Mouse (Mus musculus) kidney, postnatal 0 days (tissue): ENCODE measurements around the gene Spdye4c. TPM values are rescaled to one million over a fixed set of nuclear protein-coding genes. Genes with fewer than 3 reads are reported as not detected.
A peak's percentile ranks its signal among the peaks of the same experiment; 100 is the strongest.

Experiments
- ATAC-seq: fragments of 200-750 bp; cut with Nextera tagmentation; replicated peaks from 2 replicates; pipeline ENCODE4 v1.8.0; 2017; ENCODE audit warnings: low read depth, moderate number of reproducible peaks, moderate TSS enrichment, moderate library complexity; ENCODE audit not compliant: low FRiP score
- DNase-seq: peaks from one replicate; pipeline ENCODE4 v3.0.0-alpha.2; 2016; ENCODE audit warnings: low spot score
- H3K27ac ChIP-seq: fragments of 300-500 bp; sonication (generic); 2 replicates; pipeline ENCODE4 v1.5.1; 2014; ENCODE audit warnings: mild to moderate bottlenecking
- H3K27me3 ChIP-seq: fragments of 300-500 bp; sonication (generic); 2 replicates; pipeline ENCODE4 v1.6.1; 2014; ENCODE audit warnings: low read length, mixed read lengths; ENCODE audit not compliant: insufficient read depth
- H3K36me3 ChIP-seq: fragments of 300-500 bp; sonication (generic); 2 replicates; pipeline ENCODE4 v1.6.1; 2014; ENCODE audit warnings: low read length, mixed read lengths; ENCODE audit not compliant: insufficient read depth
- H3K4me1 ChIP-seq: fragments of 300-500 bp; sonication (generic); replicated peaks from 2 replicates; pipeline ENCODE4 v1.6.1; 2014; ENCODE audit warnings: antibody characterized with exemption, low read length, mixed read lengths; ENCODE audit not compliant: insufficient read depth
- H3K4me2 ChIP-seq: fragments of 300-500 bp; sonication (generic); 2 replicates; pipeline ENCODE4 v1.6.1; 2014; ENCODE audit warnings: mild to moderate bottlenecking, low read length, moderate library complexity, mixed read lengths
- H3K4me3 ChIP-seq: fragments of 300-500 bp; sonication (generic); replicated peaks from 2 replicates; pipeline ENCODE4 v1.5.1; 2014; ENCODE audit warnings: low read depth, low read length
- H3K9ac ChIP-seq: fragments of 300-500 bp; sonication (generic); 2 replicates; pipeline ENCODE4 v1.6.1; 2014; ENCODE audit warnings: low read depth, low read length
- H3K9me3 ChIP-seq: fragments of 300-500 bp; sonication (generic); replicated peaks from 2 replicates; pipeline ENCODE4 v1.6.1; 2016; ENCODE audit warnings: low read length, inconsistent platforms, mixed read lengths
- CTCF ChIP-seq: IDR thresholded peaks from 2 replicates; pipeline ENCODE4 v1.5.1; 2016; ENCODE audit warnings: antibody characterized with exemption, low read depth, mild to moderate bottlenecking, moderate library complexity
- WGBS: fragments of 180-500 bp; shearing (Covaris S2); extraction: QIAGEN DNeasy Blood & Tissue Kit; methylation state at CpG from one replicate; pipeline ENCODE4 v1.1.7; 2014; 5-methylcytosine and 5-hydroxymethylcytosine counted together
- polyA plus RNA-seq: library from polyadenylated mRNA; unstranded; fragments of >200 nt; fragmentation: Nextera tagmentation; extraction: Ambion mirVana; gene quantifications from 2 replicates; pipeline ENCODE4 v1.2.1, GENCODE M21; 2015

Spdye4c gene
- polyA plus RNA-seq, 1 experiment from 2014 or later: not detected

DNA sequence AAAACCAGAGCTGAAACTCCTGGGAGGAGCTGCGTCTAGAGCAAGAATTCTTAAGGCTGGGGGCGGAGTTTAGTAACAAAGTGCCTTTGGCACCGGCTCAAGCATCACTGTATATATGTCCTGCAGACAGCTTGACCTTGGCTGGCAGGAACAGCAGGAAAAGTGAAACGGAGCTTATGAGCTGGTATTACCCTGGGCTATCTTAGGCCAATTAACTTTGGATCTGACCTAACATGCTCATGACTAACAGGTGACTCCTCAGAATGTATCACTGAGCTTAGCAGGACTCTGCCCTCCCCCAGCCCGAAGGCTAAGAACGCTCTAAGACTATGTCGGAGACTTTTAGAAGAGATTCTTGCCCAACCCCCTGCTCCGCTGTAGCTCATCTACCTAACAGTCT is 25.1 kb upstream of the Spdye4c start:
- Histone ChIP-seq H3K27me3 (no peaks in the 10 kb centered on the region), H3K4me3 (no peak overlapping the region), H3K4me1 (no peaks in the 10 kb centered on the region), H3K4me2 (no peak overlapping the region), H3K27ac (no peak overlapping the region), H3K9me3 (no peaks in the 10 kb centered on the region), H3K9ac (no peak overlapping the region), H3K36me3 (no peaks in the 10 kb centered on the region)
- ATAC-seq (0 out of 2 replicates have a peak, but pooled peaks have one; percentile 40), DNase-seq (peak; percentile 53)
- WGBS: 45% methylated on average over 8 of the region's 8 CpGs
- TF ChIP-seq CTCF: no peak

DNA sequence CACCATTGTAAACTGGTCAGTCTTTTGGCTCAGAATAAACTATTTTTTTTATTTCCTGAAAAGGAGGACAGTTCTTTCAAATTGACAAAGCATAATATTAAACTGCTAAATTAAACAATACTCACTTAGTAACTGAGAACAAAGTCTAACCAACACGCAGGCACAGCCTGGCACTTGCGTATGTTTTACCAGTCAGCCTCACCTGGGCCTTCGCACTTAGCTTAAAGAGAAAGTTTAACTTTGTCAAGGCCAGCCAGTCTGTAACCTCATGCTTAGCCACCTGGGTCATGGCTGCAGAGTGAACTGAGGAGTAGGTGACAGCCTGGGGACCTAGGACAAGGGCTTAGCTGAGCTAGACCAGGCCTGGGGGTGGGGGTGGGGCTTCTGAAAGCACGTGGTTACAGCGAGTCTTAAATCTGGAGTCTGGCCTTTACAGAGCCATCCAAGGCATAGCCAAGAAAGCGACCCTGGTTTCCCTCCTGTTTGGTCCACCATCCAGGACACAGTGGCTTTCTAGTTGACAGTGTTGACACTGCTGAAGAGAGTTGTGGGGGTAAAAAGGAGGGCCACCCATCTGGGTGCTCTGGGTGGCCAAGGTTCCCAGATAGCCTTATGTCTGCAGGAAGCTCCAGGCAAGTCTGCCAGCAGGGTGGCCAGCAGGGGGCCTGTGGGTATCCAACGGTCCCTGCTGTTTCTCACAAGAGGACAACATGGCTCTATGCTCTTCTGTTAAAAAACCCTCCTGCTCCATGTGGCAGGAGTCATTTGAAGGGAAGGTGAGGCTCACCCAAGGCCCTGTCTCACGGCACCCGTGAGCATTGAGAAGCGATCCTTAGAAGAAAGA is 24.5 kb upstream of the Spdye4c start:
- Histone ChIP-seq H3K9me3 (no peaks in the 10 kb centered on the region), H3K4me1 (no peaks in the 10 kb centered on the region), H3K36me3 (no peaks in the 10 kb centered on the region), H3K4me3 (no peak overlapping the region), H3K27ac (no peak overlapping the region), H3K9ac (no peak overlapping the region), H3K4me2 (no peak overlapping the region), H3K27me3 (no peaks in the 10 kb centered on the region)
- TF ChIP-seq CTCF: peak; percentile 55
- ATAC-seq (0 out of 2 replicates have a peak, but pooled peaks have one; percentile 40), DNase-seq (peak; percentile 39)
- 62% methylated on average over 10 of the region's 10 CpGs for WGBS

DNA sequence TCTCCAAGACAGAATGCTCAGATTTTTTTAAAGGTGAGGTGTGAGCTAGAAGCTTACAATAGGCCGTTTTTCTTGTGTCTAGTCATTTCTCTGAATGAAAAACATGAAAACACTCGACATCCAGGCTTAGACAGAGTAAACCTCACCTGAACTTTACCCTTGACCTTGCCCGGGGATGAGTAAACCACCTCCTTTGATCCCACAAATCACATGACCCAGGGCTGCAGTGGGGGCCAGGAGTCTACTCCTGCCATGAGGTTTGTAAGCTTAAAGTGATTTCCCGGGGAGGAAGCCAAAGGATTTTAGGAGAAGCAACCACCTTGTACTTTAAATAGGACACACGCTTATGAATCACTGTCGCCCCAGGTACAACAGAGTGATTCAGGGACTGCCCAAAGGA is 23.0 kb upstream of the Spdye4c start:
- Histone ChIP-seq H3K4me3 (no peak overlapping the region), H3K4me1 (no peaks in the 10 kb centered on the region), H3K4me2 (no peak overlapping the region), H3K9ac (no peak overlapping the region), H3K27me3 (no peaks in the 10 kb centered on the region), H3K36me3 (no peaks in the 10 kb centered on the region), H3K9me3 (no peaks in the 10 kb centered on the region), H3K27ac (no peak overlapping the region)
- no peak for TF ChIP-seq CTCF
- ATAC-seq (no peak), DNase-seq (no peak)
- 50% methylated on average over 6 of the region's 6 CpGs for WGBS

DNA sequence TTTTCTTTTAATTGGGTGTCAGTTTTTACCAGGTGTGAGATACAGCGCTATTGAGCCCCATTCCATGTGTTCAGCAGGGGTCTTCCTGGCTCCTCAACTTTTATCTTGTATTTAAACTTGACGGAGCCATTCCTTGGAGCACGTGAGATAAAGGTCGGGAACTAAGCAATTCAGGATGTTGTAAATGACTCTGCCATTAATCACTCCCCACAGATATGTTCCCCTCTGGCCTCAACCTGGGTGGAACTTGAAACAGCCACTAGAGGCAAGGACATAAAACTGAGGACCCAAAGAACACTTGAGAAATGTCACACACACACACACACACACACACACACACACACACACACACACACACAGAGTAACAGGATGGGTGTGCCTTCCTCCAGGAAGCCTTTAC is 22.5 kb upstream of the Spdye4c start:
- Histone ChIP-seq H3K9ac (no peak overlapping the region), H3K27me3 (no peaks in the 10 kb centered on the region), H3K36me3 (no peaks in the 10 kb centered on the region), H3K4me2 (no peak overlapping the region), H3K4me3 (no peak overlapping the region), H3K9me3 (no peaks in the 10 kb centered on the region), H3K27ac (no peak overlapping the region), H3K4me1 (no peaks in the 10 kb centered on the region)
- WGBS: 29% methylated on average over 4 of the region's 4 CpGs
- no peak for DNase-seq
- no peak for TF ChIP-seq CTCF
- ATAC-seq: no peak

DNA sequence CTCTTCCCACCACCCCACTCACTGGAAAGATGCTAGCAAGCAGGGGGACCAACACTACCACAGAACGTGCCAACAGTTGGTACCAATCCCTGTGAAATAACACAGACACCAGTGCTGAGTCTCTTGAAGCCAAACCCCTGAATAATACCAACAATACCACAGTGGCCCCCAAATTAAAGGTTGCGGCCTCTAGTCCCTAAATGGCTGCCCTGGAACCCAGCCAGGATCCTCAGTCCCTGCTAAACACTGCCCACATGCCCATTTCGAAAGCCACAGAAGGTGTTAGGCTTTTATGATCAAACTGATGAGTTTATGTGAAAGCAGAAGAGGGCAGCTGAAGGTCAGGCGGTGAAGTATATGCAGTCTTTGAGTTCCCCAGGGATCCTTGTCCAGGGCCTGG is 20.0 kb upstream of the Spdye4c start:
- Histone ChIP-seq H3K4me3 (no peak overlapping the region), H3K4me2 (no peak overlapping the region), H3K36me3 (no peaks in the 10 kb centered on the region), H3K9me3 (no peaks in the 10 kb centered on the region), H3K9ac (no peak overlapping the region), H3K27ac (no peak overlapping the region), H3K27me3 (no peaks in the 10 kb centered on the region), H3K4me1 (no peaks in the 10 kb centered on the region)
- WGBS: 76% methylated on average over 4 of the region's 4 CpGs
- no peak for TF ChIP-seq CTCF
- ATAC-seq (no peak), DNase-seq (no peak)

DNA sequence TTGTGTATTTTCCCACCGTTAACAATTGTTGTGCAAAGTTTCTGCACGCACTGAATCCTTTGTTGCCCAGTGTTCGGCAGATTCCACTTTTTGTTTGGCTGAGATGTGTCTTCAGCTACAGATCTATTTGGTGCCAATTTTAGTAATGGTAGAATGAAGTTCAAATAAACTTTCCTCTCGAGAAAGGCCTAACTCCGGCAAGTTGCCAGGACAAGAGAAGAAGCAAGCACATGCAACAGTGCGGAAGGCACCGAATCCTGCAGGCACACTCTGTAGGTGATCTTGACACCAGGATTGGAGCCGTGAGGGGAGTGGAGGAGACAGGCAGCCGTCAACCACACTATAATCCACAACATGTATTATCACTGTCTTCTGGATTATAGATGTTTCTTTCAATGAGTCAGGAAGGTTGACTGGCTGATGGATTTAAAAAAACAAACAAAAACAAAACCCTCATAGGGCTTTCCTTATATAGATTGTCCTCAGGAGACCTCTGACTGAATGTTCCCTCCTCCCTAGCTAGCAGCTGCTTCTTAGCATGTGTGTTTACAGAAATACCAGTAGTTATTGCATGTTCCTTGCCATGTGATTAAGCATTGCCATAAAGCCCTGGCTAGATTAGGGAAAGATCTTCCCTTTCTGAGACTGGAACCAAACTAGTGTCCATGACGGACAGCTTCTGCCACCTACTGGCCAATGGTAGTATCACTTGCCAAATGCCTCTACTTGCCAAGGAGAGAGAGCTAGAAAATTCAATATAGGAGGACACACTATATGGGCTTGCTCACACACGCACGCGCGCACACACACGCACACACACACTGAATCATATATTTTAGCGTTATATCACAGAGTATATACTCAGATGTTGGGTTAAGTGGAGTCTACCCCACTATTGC is 18.0 kb upstream of the Spdye4c start:
- peak; percentile 95 for DNase-seq
- 45% methylated on average over 16 of the region's 16 CpGs for WGBS
- Histone ChIP-seq H3K27me3 (no peaks in the 10 kb centered on the region), H3K9me3 (no peaks in the 10 kb centered on the region), H3K9ac (no peak overlapping the region), H3K4me1 (no peaks in the 10 kb centered on the region), H3K27ac (no peak overlapping the region), H3K36me3 (no peaks in the 10 kb centered on the region), H3K4me3 (no peak overlapping the region), H3K4me2 (no peak overlapping the region)
- peak; percentile 99 for TF ChIP-seq CTCF
- ATAC-seq: peak; percentile 78
